Mouse (Mus musculus): ENCODE measurements around the gene Gtpbp6. TPM values are rescaled to one million over a fixed set of nuclear protein-coding genes. Genes with fewer than 3 reads are reported as not detected.

Gene Gtpbp6
- polyA plus RNA-seq, 1 experiment from 2014 or later: 33.3 TPM

DNA sequence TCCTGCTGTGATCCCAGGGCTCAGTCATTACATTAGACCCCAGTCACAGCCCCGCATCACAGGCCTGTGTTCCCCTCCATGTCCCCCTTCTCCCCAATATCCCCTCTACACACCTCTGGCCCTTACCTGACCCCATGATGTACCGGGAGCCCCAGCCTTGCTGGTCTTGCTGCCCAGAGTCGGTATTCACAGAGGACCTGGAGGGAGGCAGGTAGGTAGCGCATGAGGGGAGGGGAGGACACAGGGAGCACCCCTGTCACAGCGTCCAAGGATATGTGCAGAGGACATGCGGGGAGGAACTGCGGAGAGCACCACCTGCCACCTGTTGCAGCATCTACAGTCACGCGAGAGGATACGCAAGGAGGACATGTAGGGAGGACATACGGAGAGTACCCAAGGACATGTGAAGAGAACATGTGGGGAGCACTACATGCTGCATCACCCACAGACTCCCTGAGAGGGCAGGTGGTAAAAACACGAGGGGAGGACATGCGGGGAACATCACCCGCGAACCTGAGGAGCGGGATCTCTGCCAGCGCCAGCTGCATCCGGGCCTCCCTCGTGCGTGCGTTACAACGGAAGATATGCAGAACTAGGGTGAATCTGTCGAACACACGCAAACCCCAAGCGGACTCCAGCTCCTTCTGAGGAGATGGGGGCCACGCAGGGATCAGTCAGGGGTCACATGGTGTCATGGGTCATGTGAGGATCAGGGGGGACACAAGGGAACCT lies 1.7 kb downstream of the Gtpbp6 start:
- Histone ChIP-seq H3K4me3 (peak overlapping the region; percentile 86), H3K36me3 (replicated peaks) (peaks cover 48% of the 10 kb centered on the region), H3K4me1 (peaks cover 35% of the 10 kb centered on the region), H3K9me3 (no peaks in the 10 kb centered on the region; the same call in 1 of the 2 replicates), H3K27me3 (replicated peaks; ENCODE audit: low read depth, poor library complexity, severe bottlenecking) (peaks cover 6% of the 10 kb centered on the region; the same call in 1 of the 2 replicates), H3K27ac (replicated peaks) (peak overlapping the region; percentile 97; the same call in 1 of the 2 replicates)
- WGBS: 93% methylated on average over 26 of the region's 26 CpGs
- DNase-seq (ENCODE audit: low spot score): no peak

DNA sequence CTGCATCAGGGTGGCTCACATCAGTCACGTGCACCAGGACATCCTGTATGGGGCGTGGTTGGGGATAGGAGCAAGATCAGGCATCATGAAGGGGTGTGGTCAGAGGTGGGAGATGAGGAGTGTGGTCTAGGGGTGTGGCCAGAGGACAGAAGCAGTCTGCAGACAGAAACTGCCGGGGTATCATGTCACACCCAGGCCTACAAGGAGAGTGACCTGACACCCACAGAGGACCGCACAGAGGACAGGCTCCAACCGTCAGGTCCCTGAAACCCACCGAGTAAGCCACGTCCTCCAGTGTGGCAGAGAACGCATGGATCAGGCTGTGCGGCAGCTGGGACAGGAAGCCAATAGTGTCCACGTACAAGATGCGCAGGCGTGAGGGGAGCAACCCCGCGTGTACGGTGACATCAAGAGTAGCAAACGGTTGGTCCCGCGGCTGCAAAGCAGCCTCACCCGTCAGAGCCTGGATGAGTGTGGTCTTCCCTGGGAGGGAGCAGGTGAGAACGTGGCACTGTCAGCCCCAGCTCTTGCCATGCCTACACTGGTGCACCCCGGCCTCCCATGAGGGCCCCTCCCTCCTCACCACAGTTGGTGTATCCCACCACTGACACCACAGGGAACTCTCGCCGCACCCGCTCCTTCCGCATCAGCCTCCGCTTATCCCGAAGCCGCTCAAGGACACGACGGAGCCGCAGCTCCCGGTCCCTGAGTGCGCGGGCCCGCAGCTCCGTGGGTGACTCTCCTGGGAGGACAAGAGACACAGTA lies 3.2 kb downstream of the Gtpbp6 start:
- WGBS: 95% methylated on average over 36 of the region's 36 CpGs
- DNase-seq (ENCODE audit: low spot score): no peak

DNA sequence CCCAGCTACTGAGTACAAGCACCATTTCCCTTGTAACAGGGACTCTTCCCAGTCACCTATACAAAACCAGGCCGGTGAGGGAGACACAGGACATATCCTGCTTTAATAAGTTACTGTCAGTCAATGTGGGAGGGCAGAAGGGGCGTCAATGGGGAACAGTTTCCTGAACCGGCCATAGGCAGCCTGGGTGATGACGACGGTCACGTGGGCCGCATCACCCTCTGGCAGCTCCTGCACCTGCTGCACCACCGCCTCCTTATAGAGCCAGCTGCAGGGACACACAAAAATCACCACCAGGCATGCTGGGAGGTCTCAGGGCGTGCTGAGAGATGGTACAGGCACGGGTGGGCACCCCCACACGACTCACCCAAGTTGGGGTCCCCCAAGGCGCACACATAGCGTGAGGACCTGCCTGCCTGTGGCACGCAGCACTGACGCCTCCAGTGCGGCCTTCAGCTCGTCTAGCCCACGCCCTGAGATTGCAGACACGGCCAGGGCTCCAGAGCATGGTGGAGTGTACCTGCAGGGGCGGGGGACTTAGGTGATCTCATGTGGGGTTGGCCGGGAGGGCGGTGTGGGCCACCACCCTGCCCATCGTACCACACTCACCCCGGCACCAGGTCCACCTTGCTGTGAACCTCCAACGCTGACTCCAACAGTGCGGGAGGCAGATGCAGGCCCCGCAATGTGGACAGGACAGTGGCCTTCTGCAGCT lies 3.9 kb downstream of the Gtpbp6 start:
- H3K9me3 ChIP-seq: no peaks in the 10 kb centered on the region; the same call in 1 of the 2 replicates
- H3K4me3 ChIP-seq: no peak overlapping the region
- no peak for DNase-seq (ENCODE audit: low spot score)
- peaks cover 23% of the 10 kb centered on the region; the same call in 1 of the 2 replicates for H3K27me3 ChIP-seq (replicated peaks; ENCODE audit: low read depth, poor library complexity, severe bottlenecking)
- 94% methylated on average over 27 of the region's 27 CpGs for WGBS
- H3K36me3 ChIP-seq (replicated peaks): peaks cover 48% of the 10 kb centered on the region
- H3K4me1 ChIP-seq: peaks cover 47% of the 10 kb centered on the region
- no peak overlapping the region for H3K27ac ChIP-seq (replicated peaks)

More for the DNA sequence above, 3.2 kb downstream of the Gtpbp6 start:
- Histone ChIP-seq H3K27me3 (replicated peaks; ENCODE audit: low read depth, poor library complexity, severe bottlenecking) (peaks cover 20% of the 10 kb centered on the region; the same call in 1 of the 2 replicates), H3K27ac (replicated peaks) (no peak overlapping the region), H3K36me3 (replicated peaks) (peaks cover 48% of the 10 kb centered on the region), H3K4me3 (no peak overlapping the region), H3K9me3 (no peaks in the 10 kb centered on the region; the same call in 1 of the 2 replicates), H3K4me1 (peaks cover 40% of the 10 kb centered on the region)

DNA sequence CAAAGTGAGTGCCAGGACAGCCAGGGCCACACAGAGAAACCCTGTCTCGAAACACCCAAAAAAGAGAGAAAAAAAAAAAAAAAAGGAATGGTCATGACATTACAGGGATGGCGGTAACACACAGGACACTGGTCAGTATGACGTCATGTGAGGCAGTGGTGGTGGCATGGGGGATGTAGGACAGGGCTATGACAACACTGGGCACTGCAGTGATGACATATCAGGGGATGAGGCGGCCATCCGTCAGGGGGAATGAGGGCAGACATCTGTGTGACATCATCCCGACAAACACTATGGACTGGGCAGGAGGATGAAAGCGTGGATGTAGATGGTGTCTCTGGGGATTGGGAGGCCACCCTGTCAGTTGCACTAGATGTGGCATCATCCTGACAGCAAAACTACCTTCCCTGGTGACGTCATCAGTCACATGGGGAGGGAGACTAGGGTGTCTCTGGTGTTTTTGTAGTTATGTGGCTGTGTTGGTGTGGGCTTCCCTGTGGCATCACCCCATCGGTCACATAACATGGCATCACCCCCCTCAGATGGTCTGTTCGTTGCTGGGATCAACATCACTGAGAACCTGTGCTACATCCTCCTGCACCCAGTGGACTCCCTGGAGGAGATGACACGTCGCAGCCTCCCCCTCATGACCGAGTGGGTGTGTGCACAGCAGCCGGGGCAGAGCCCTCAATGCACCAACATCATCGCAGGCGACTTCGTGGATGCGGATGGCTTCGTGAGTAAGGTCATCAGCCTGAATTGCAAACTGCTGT lies 5.0 kb downstream of the Gtpbp6 start:
- peaks cover 49% of the 10 kb centered on the region for H3K4me1 ChIP-seq
- H3K9me3 ChIP-seq: no peaks in the 10 kb centered on the region; the same call in 1 of the 2 replicates
- DNase-seq (ENCODE audit: low spot score): no peak
- no peak overlapping the region for H3K4me3 ChIP-seq
- H3K27me3 ChIP-seq (replicated peaks; ENCODE audit: low read depth, poor library complexity, severe bottlenecking): peaks cover 26% of the 10 kb centered on the region; the same call in 1 of the 2 replicates
- 95% methylated on average over 19 of the region's 19 CpGs for WGBS
- no peak overlapping the region for H3K27ac ChIP-seq (replicated peaks)
- H3K36me3 ChIP-seq (replicated peaks): peaks cover 48% of the 10 kb centered on the region

DNA sequence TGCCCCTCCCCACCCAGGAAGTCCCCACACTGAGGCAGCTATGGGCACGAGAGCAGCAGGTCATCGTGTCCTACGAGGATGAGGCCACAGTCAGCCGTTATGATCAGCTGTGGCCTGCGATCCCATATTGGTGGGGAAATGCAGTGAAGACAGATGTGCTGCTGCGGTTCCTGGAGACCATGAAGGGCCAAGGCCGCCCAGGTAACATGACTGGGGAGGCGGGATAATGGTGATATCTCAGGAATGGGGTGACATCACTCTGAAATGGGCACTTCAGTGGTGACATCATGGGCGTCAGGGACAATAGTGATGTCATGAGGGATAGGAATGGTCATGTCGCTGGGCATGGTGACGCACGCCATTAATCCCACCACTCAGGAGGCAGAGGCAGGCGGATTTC lies 5.6 kb downstream of the Gtpbp6 start:
- no peaks in the 10 kb centered on the region; the same call in 1 of the 2 replicates for H3K9me3 ChIP-seq
- peak overlapping the region; percentile 55 for H3K4me3 ChIP-seq
- H3K27me3 ChIP-seq (replicated peaks; ENCODE audit: low read depth, poor library complexity, severe bottlenecking): peaks cover 26% of the 10 kb centered on the region; the same call in 1 of the 2 replicates
- no peak overlapping the region for H3K27ac ChIP-seq (replicated peaks)
- H3K4me1 ChIP-seq: peaks cover 49% of the 10 kb centered on the region
- WGBS: 91% methylated on average over 13 of the region's 13 CpGs
- DNase-seq (ENCODE audit: low spot score): no peak
- H3K36me3 ChIP-seq (replicated peaks): peaks cover 48% of the 10 kb centered on the region

DNA sequence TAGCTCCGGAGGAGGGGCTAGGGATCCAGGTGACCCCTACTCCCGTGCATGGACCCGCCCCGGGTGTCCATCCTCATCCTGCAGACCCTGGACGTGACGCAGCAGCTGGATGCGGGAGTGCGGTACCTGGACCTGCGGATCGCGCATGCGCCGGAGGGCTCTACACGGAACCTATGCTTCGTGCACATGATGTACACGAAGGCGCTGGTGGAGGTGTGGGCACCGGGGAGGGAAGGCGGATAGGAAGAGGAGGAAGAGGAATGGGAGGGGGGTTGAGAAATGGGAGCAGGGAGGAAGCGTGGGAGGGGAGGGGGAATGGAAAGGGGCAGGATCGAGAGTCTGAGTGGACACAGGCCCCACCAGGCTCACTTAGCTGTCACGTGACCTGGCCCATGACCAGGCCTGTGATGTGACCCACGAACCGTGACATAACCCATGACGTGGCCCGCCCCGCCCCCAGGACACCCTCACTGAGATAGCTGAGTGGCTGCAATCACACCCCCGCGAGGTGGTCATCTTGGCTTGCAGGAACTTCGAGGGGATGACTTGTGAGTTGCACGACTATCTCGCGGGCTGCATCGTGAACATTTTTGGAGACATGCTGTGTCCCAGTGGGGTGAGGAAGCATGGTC lies 6.2 kb downstream of the Gtpbp6 start:
- WGBS: 19% methylated on average over 34 of the region's 34 CpGs
- Histone ChIP-seq H3K27me3 (replicated peaks; ENCODE audit: low read depth, poor library complexity, severe bottlenecking) (peaks cover 26% of the 10 kb centered on the region; the same call in 1 of the 2 replicates), H3K36me3 (replicated peaks) (peaks cover 48% of the 10 kb centered on the region), H3K4me1 (peaks cover 45% of the 10 kb centered on the region), H3K4me3 (peak overlapping the region; percentile 55), H3K9me3 (no peaks in the 10 kb centered on the region; the same call in 1 of the 2 replicates), H3K27ac (replicated peaks) (no peak overlapping the region)
- peak; percentile 62 for DNase-seq (ENCODE audit: low spot score)

DNA sequence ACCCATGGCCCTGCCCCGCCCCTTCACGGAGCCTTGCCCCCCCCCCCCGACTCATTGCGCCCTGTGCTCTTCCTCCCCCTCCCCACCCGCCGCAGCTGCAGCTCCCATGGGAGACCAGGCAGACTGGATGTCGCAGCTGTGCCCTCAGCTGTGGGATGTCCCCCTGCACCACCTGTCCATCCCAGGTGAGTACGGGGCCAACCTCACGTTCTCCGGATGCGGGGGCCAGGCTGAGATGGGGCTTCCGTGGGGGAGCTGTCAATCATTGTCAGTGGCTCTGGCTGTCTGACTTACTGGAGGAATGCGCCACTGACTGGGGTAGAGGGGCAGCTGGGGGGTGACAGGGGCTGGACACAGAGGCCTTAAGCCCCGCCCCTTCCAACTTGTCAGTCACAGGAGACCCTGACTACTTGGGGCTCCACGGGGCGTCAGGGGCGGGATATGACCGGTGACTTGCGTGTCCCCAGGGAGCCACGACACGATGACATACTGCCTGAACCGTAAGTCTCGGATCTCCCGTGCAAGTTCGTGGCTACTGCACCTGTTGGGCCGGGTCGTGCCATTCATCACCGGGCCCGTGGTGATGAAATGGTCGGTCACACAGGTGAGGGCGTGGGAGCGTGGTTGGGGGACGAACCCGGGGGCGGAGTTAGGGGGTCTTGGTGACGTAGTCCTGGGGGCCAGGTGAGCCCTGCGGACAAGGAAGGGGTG lies 6.9 kb downstream of the Gtpbp6 start:
- Histone ChIP-seq H3K27ac (replicated peaks) (no peak overlapping the region), H3K27me3 (replicated peaks; ENCODE audit: low read depth, poor library complexity, severe bottlenecking) (peaks cover 26% of the 10 kb centered on the region; the same call in 1 of the 2 replicates)
- peak; percentile 62 for DNase-seq (ENCODE audit: low spot score)

DNA sequence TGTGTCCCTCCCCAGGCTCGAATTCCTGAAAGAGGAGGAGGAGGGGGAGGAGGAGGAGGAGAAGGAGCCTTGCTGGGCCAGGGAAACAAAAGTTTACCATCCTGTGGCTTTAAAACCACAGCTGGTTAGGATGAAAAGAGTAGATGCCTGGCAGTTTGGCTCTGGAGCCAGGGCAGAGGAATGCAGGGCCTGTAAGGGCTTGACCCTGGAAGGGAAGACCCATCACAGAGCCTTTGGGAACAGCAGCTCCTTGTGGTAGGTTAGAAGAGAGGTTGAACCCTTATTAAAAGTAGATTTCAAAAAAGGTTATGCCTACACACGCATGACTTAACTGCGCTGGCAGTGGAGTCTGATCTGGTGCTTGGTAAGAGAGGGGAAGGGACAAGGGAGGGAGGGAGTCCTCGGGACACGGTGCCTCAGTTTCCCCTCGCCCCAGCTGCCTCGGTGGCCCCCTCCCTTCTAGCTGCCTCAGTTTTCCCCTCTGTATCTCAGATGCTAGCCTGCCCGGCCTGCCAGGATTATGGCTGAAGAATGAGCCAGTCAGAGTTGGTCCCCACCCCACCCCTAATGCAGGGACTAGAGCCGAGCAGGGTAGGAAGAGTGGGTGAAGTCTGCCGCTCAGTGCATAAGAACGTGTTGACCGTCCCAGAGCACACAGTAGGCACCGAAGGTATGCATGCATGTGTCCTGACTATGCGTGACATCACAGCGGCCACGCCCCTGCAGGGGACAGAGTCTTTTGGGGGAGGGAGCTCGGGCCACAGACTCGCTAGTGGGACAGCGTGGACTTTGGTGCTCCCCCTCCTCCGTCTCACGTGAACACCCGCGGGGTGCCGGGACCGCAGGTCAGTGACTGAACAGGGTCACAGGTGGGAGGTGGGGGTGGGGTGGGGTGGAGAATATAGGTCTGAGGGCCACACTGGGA lies 8.1 kb downstream of the Gtpbp6 start, which contains the start of gene Plcxd1:
Gene Plcxd1, plus strand, starts transcription at position 314 of the 925 bp plus-strand sequence.
- peak within 1 kb of the TSS; percentile 67 for H3K27ac ChIP-seq (replicated peaks)
- 4% methylated on average over 25 of the region's 25 CpGs for WGBS

More for the DNA sequence above, 6.9 kb downstream of the Gtpbp6 start:
- Histone ChIP-seq H3K9me3 (no peaks in the 10 kb centered on the region; the same call in 1 of the 2 replicates), H3K4me3 (peak overlapping the region; percentile 55), H3K36me3 (replicated peaks) (peaks cover 41% of the 10 kb centered on the region), H3K4me1 (peaks cover 38% of the 10 kb centered on the region)
- WGBS: 2% methylated on average over 36 of the region's 37 CpGs

DNA sequence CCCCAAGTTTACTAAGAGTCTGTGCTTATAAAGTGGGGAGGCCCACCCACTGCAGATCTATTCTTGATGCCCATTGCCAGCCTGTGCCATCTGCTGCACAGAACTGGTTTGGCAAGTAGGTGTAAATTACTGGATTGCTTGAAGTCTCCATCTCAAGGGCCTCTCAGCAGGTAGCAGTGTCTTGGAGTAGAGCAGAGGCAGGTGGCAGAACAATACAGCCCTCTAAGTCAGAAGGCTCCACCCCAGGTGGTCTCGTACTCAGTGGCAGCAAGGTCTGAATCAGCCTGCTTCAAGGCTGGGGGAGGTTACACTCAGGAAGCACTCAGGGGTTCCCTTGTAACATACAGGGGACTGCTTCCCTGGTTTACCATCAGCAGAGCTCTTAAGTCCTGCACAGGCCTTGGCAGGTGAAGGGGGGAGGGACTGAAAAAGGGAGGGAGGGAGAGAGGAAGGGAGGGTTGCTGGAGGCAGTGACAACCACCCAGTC lies 9.0 kb downstream of the Gtpbp6 start:
- WGBS: 40% methylated on average over 1 of the region's 1 CpGs
- no peak overlapping the region; the same call in 1 of the 2 replicates for H3K4me3 ChIP-seq

More for the DNA sequence above, 8.1 kb downstream of the Gtpbp6 start, which contains the start of gene Plcxd1:
- peaks cover 40% of the 10 kb centered on the region for H3K4me1 ChIP-seq
- peaks cover 29% of the 10 kb centered on the region for H3K36me3 ChIP-seq (replicated peaks)
- no peaks in the 10 kb centered on the region; the same call in 1 of the 2 replicates for H3K9me3 ChIP-seq
- peaks cover 26% of the 10 kb centered on the region; the same call in 1 of the 2 replicates for H3K27me3 ChIP-seq (replicated peaks; ENCODE audit: low read depth, poor library complexity, severe bottlenecking)
- H3K4me3 ChIP-seq: peak within 1 kb of the TSS; percentile 55
- DNase-seq (ENCODE audit: low spot score): peak; percentile 40

DNA sequence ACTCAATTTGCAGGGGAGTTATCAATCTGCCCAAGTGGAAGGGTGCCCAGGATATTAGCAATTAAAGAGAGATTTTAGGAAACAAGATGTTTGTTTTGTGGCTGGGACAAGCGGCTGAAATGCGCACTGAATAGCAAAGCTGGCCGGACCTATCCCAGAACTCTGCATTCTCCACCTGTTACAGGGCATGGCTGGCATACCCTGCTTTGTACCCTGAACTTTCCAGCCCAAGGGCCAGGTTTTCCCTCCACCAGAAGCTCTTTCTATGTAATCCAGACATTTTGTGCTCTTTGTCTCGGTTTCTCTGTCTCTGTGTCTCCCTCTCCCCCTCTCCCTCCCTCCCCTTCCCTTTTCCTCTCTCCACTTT lies 13.2 kb downstream of the Gtpbp6 start:
- no peaks in the 10 kb centered on the region for H3K36me3 ChIP-seq (replicated peaks)
- H3K27me3 ChIP-seq (replicated peaks; ENCODE audit: low read depth, poor library complexity, severe bottlenecking): 0 out of 2 replicates have a peak, but pooled peaks cover 6% of the 10 kb centered on the region
- peak overlapping the region; percentile 67 for H3K4me3 ChIP-seq
- no peaks in the 10 kb centered on the region for H3K9me3 ChIP-seq
- 3% methylated on average over 4 of the region's 4 CpGs for WGBS
- DNase-seq (ENCODE audit: low spot score): no peak
- H3K27ac ChIP-seq (replicated peaks): peak overlapping the region; percentile 89
- peaks cover 22% of the 10 kb centered on the region for H3K4me1 ChIP-seq

More for the DNA sequence above, 9.0 kb downstream of the Gtpbp6 start:
- no peak for DNase-seq (ENCODE audit: low spot score)
- Histone ChIP-seq H3K27me3 (replicated peaks; ENCODE audit: low read depth, poor library complexity, severe bottlenecking) (peaks cover 26% of the 10 kb centered on the region; the same call in 1 of the 2 replicates), H3K4me1 (peaks cover 46% of the 10 kb centered on the region), H3K9me3 (no peaks in the 10 kb centered on the region), H3K27ac (replicated peaks) (peak overlapping the region; percentile 67), H3K36me3 (replicated peaks) (peaks cover 20% of the 10 kb centered on the region)
